8 mouse cellular contexts compared by ENCODE assay signal in genomic region chr7:100550338-100551007, GRCm38 (mm10). TPM values are rescaled to one million over a fixed set of nuclear protein-coding genes. Genes with fewer than 3 reads are reported as not detected.
DNase-seq lines count a peak whose midpoint lies in the region; ATAC-seq lines count a peak whose summit lies in the region.

No protein-coding gene starts in this region.

- intact Hi-C loops in gastrocnemius, postnatal 36 days (cut with DNase I): no loop called here

- ATAC-seq in liver, embryonic 16.5 days (ENCODE audit: low read depth): peak; percentile 20; the same call in 1 of the 2 replicates

- H3K4me3 ChIP-seq in liver, embryonic 16.5 days (ENCODE audit: low read depth, low read length): no peak overlapping the region

- no peak overlapping the region for H3K27ac ChIP-seq in liver, embryonic 16.5 days (ENCODE audit: low read length)

- peak; percentile 19 for DNase-seq in gastrocnemius, postnatal 10 days
- DNase-seq in gastrocnemius, postnatal 36 days: no peak
- peak; percentile 24 for DNase-seq in urinary bladder, postnatal 14 days (ENCODE audit: low spot score)
- no peak for DNase-seq in urinary bladder, postnatal 25 days (ENCODE audit: low spot score)
- DNase-seq in frontal cortex, postnatal 14 days (ENCODE audit: low spot score in 2 of 2): peak; percentile 19 to 29
- no peak for DNase-seq in urinary bladder, adult 18-20 months (ENCODE audit: low spot score in 2 of 2)
- DNase-seq in thymus, postnatal 10 days (ENCODE audit: low spot score in 2 of 2): no peak

- no peak overlapping the region for H3K4me2 ChIP-seq in liver, embryonic 16.5 days (ENCODE audit: low read depth, low read length)

- 61% methylated on average over 5 of the region's 5 CpGs for WGBS in liver, embryonic 16.5 days (ENCODE audit: insufficient replicate concordance)

- no peaks in the 10 kb centered on the region for H3K36me3 ChIP-seq in liver, embryonic 16.5 days (ENCODE audit: control insufficient read depth, insufficient read depth)

- H3K4me1 ChIP-seq in liver, embryonic 16.5 days (ENCODE audit: control insufficient read depth, low read depth, low read length): peaks cover 12% of the 10 kb centered on the region

- no peaks in the 10 kb centered on the region for H3K27me3 ChIP-seq in liver, embryonic 16.5 days (ENCODE audit: control insufficient read depth, insufficient read depth, low read depth, low read length)

- H3K9me3 ChIP-seq in liver, embryonic 16.5 days (replicated peaks; ENCODE audit: control insufficient read depth, low read length): no peaks in the 10 kb centered on the region

- no peak overlapping the region for H3K9ac ChIP-seq in liver, embryonic 16.5 days (ENCODE audit: low read depth, low read length)

RNA-seq across cellular contexts. Expression of gene Coa4, which starts 13.6 kb away (rescaled TPM):
- 1 to 10 TPM; 8.2 to 8.9 TPM for total RNA-seq in gastrocnemius, postnatal 10 days (2021)
- 10 to 100 TPM in 1 of 2 experiments, 1 to 10 TPM in 1; 9.1 to 10.4 TPM for total RNA-seq in gastrocnemius, postnatal 36 days (2021)
- polyA plus RNA-seq in liver, embryonic 16.5 days (2015; fragmentation: Nextera tagmentation; extraction: Ambion mirVana): 10.7 and 13.1 TPM in 2 replicates

RNA-seq across cellular contexts. Expression of gene Dnajb13, which starts 35.7 kb away (rescaled TPM):
- total RNA-seq in gastrocnemius, postnatal 10 days (2021): not detected
- total RNA-seq in gastrocnemius, postnatal 36 days (2021): not detected
- polyA plus RNA-seq in liver, embryonic 16.5 days (2015; fragmentation: Nextera tagmentation; extraction: Ambion mirVana): 3.0 and 4.4 TPM in 2 replicates

RNA-seq across cellular contexts. Expression of gene Rab6a, which starts 56.7 kb away (rescaled TPM):
- total RNA-seq in gastrocnemius, postnatal 10 days (2021): 10 to 100 TPM; 74.9 to 75.2 TPM
- 10 to 100 TPM; 53.8 to 59.7 TPM for total RNA-seq in gastrocnemius, postnatal 36 days (2021)
- 30.8 and 34.9 TPM in 2 replicates for polyA plus RNA-seq in liver, embryonic 16.5 days (2015; fragmentation: Nextera tagmentation; extraction: Ambion mirVana)

RNA-seq across cellular contexts. Expression of gene Ucp2, which starts 57.3 kb away (rescaled TPM):
- total RNA-seq in gastrocnemius, postnatal 10 days (2021): 100 to 1,000 TPM; 133 to 155 TPM
- total RNA-seq in gastrocnemius, postnatal 36 days (2021): 10 to 100 TPM; 29.8 to 36.9 TPM
- polyA plus RNA-seq in liver, embryonic 16.5 days (2015; fragmentation: Nextera tagmentation; extraction: Ambion mirVana): 722 and 766 TPM in 2 replicates

RNA-seq across cellular contexts. Expression of gene Mrpl48, which starts 57.6 kb away (rescaled TPM):
- 10 to 100 TPM; 79.2 to 87.0 TPM for total RNA-seq in gastrocnemius, postnatal 10 days (2021)
- 10 to 100 TPM; 54.6 to 60.6 TPM for total RNA-seq in gastrocnemius, postnatal 36 days (2021)
- 37.4 and 38.8 TPM in 2 replicates for polyA plus RNA-seq in liver, embryonic 16.5 days (2015; fragmentation: Nextera tagmentation; extraction: Ambion mirVana)

Comparison
In these comparisons a context has a peak if more than half of its experiments do, and no peak if none do; other contexts are left out.
1. DNase-seq: peak in gastrocnemius, postnatal 10 days (single experiment), urinary bladder, postnatal 14 days (single experiment) and frontal cortex, postnatal 14 days (2 of 2); none in gastrocnemius, postnatal 36 days (0 of 2), urinary bladder, postnatal 25 days (single experiment), urinary bladder, adult 18-20 months (0 of 2) and thymus, postnatal 10 days (0 of 2).